Mouse (Mus musculus) lung, embryonic 16.5 days (tissue): Measurements from ENCODE around the gene Tada2b. TPM values are rescaled to one million over a fixed set of nuclear protein-coding genes. Genes with fewer than 3 reads are reported as not detected.

Experiments
- ATAC-seq: fragments of 200-750 bp; cut with Nextera tagmentation; 2 replicates; pipeline ENCODE4 v1.8.0; 2017; ENCODE audit warnings: low read depth, mild to moderate bottlenecking, moderate library complexity
- H3K27ac ChIP-seq: fragments of 300-500 bp; sonication (generic); 2 replicates; pipeline ENCODE4 v1.5.1; 2014; ENCODE audit warnings: mild to moderate bottlenecking, control low read depth, low read length
- H3K27me3 ChIP-seq: fragments of 300-500 bp; sonication (generic); 2 replicates; pipeline ENCODE4 v1.6.1; 2014; ENCODE audit warnings: low read depth, low read length, mixed read lengths; ENCODE audit not compliant: control insufficient read depth, insufficient read depth
- H3K36me3 ChIP-seq: fragments of 300-500 bp; sonication (generic); 2 replicates; pipeline ENCODE4 v1.6.1; 2014; ENCODE audit warnings: low read length; ENCODE audit not compliant: control insufficient read depth, insufficient read depth
- H3K4me1 ChIP-seq: fragments of 300-500 bp; sonication (generic); replicated peaks from 2 replicates; pipeline ENCODE4 v1.6.1; 2014; ENCODE audit warnings: low read length, mixed read lengths; ENCODE audit not compliant: control insufficient read depth, insufficient read depth
- H3K4me2 ChIP-seq: fragments of 300-500 bp; sonication (generic); 2 replicates; pipeline ENCODE4 v1.6.1; 2014; ENCODE audit warnings: low read depth, low read length, control low read depth
- H3K4me3 ChIP-seq: fragments of 300-500 bp; sonication (generic); 2 replicates; pipeline ENCODE4 v1.5.1; 2014; ENCODE audit warnings: mild to moderate bottlenecking, low read length, control low read depth
- H3K9ac ChIP-seq: fragments of 300-500 bp; sonication (generic); 2 replicates; pipeline ENCODE4 v1.6.1; 2014; ENCODE audit warnings: low read length, control low read depth
- H3K9me3 ChIP-seq: fragments of 300-500 bp; sonication (generic); 2 replicates; pipeline ENCODE4 v1.6.1; 2016; ENCODE audit warnings: low read length; ENCODE audit not compliant: control insufficient read depth
- WGBS: fragments of 180-500 bp; shearing (Covaris S2); extraction: QIAGEN DNeasy Blood & Tissue Kit; methylation state at CpG from one replicate; pipeline ENCODE4 v1.1.7; 2014; 5-methylcytosine and 5-hydroxymethylcytosine counted together
- polyA plus RNA-seq: library from polyadenylated mRNA; unstranded; fragments of >200 nt; fragmentation: Nextera tagmentation; extraction: Ambion mirVana; gene quantifications from 2 replicates; pipeline ENCODE4 v1.2.1, GENCODE M21; 2015

Tada2b gene
- 1.6 and 1.8 TPM in 2 replicates for polyA plus RNA-seq

DNA sequence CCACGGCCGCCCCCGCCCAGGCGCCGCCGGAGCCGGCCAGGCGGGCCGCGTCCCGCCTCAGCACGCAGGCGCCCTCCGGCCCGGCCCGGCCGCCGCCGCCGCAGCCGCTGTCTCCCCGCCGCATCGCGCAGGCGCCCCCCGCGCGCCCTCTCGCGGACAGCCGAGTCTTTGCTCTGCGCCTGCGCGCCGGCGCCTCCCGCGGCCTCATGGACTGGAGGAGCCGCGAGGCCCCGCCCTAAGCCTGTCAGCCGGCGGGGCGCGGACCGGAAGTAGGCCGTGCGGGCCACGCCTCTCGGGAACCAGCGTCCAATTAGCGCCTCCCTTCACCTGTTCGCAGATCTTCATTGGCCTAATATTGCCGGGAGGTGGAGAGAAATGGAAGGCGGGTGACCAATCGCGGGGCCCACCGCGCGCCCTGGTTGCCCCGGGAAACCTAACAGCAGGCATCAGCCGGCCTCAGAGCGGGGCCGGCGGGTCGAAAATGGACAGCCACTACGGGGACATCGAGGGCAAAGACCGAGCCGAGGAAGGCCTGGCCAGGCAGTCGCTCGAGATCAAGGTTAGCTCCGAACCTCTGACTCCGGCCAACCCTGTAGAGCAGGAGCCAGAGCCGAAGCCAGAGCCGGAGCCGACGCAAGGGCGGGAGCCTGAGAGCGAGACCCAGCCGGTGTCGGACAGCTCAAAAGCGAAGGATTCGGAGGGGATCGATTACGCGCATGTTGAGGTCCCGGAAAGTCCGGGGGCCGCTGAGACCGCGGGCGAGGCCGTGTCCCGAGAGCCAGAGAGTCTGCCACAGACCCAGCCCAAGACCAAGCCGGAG, at the start of gene Tada2b, which contains the start of gene Ccdc96:
Gene Tada2b (minus strand): TSS at position 115 of the 820 bp plus-strand sequence.
Gene Ccdc96 (plus strand): TSS at position 418 of the 820 bp plus-strand sequence.
- H3K9ac ChIP-seq = peak within 1 kb of the TSS; percentile 90
- H3K4me2 ChIP-seq = peak within 1 kb of the TSS; percentile 97
- ATAC-seq = peak; percentile 99
- H3K27ac ChIP-seq = peak within 1 kb of the TSS; percentile 54; the same call in 1 of the 2 replicates
- peaks cover 23% of the 10 kb centered on the region for H3K4me1 ChIP-seq
- no peaks in the 10 kb centered on the region for H3K36me3 ChIP-seq
- WGBS = under 1% methylated on average over 79 of the region's 97 CpGs
- peaks cover 15% of the 10 kb centered on the region for H3K27me3 ChIP-seq
- H3K9me3 ChIP-seq = no peaks in the 10 kb centered on the region
- H3K4me3 ChIP-seq = peak within 1 kb of the TSS; percentile 94

DNA sequence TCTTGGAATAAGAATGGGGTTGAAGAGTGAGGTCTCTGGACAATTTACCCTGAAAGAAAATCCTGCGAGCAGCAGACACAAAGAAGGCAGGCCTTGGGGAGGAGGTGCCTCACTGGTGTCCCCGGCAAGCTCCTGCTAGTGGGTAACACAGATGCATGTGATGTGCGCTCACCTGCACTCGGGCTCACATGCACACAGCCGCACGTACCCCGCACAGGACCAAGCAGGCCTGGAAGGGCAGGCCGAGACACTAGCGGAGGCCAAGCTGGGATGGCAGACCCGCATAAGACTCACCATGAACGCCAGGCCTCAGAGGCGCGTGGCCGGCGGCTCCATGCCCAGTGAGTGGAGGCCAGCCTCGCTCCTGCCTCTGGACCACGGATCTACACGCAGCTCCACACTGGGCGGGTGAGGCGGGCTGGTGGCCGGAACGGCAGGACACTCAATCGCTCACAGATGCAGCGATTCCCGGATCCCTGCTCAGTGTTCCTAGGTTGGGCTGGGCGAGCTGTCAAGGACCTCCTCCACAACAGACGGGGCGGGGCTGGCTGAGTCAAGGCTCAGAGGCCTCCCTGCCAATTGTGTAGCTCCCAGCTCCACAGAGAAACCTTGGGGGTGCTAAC, 46.2 kb upstream of the Tada2b start:
- H3K27me3 ChIP-seq = no peaks in the 10 kb centered on the region
- 0% methylated on average over 28 of the region's 28 CpGs for WGBS
- H3K36me3 ChIP-seq = no peaks in the 10 kb centered on the region
- ATAC-seq = peak; percentile 98
- peak overlapping the region; percentile 83 for H3K4me2 ChIP-seq
- peak overlapping the region; percentile 86 for H3K9ac ChIP-seq
- peak overlapping the region; percentile 62; the same call in 1 of the 2 replicates for H3K27ac ChIP-seq
- peaks cover 12% of the 10 kb centered on the region for H3K4me1 ChIP-seq
- H3K4me3 ChIP-seq = peak overlapping the region; percentile 68
- H3K9me3 ChIP-seq = no peaks in the 10 kb centered on the region

- peak overlapping the region; percentile 83 for H3K4me2 ChIP-seq
- H3K4me1 ChIP-seq = peaks cover 12% of the 10 kb centered on the region
- WGBS = 2% methylated on average over 5 of the region's 5 CpGs
- H3K27me3 ChIP-seq = no peaks in the 10 kb centered on the region
- peak overlapping the region; percentile 86 for H3K9ac ChIP-seq
- ATAC-seq = no peak
- no peaks in the 10 kb centered on the region for H3K9me3 ChIP-seq
- H3K4me3 ChIP-seq = peak overlapping the region; percentile 68
- no peaks in the 10 kb centered on the region for H3K36me3 ChIP-seq
- peak overlapping the region; percentile 62; the same call in 1 of the 2 replicates for H3K27ac ChIP-seq
Measured at GRCm38 (mm10) chr5:36529698-36530097, 45.6 kb upstream of the Tada2b start.

GRCm38 (mm10) chr5:36526921-36527320, 42.8 kb upstream of the Tada2b start:
- Histone ChIP-seq H3K4me3 (no peak overlapping the region), H3K4me2 (no peak overlapping the region), H3K36me3 (peaks cover under 1% of the 10 kb centered on the region; the same call in 1 of the 2 replicates), H3K9ac (no peak overlapping the region), H3K27ac (no peak overlapping the region), H3K4me1 (peaks cover 12% of the 10 kb centered on the region), H3K9me3 (no peaks in the 10 kb centered on the region), H3K27me3 (no peaks in the 10 kb centered on the region)
- 87% methylated on average over 2 of the region's 2 CpGs for WGBS
- no peak for ATAC-seq

DNA sequence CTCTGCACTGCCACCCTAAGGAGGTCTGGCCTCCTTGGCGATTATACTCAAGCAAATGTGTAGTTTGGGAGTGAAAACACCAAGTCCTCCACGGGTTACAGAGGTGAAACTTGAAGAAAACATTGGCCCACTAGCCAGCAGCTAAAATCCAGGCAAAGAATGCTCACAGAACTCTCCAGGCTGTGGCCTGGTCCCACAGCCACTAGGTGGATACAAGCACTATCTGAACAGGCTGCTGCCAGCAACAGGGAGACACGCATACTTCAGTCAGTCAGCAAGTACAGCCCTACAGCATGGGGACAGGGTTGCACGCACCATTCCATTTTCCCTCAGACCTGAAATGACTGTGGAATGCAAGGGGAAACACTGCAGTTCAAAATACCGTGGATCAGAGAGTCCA, 42.2 kb upstream of the Tada2b start:
- no peak for ATAC-seq
- 73% methylated on average over 5 of the region's 5 CpGs for WGBS

DNA sequence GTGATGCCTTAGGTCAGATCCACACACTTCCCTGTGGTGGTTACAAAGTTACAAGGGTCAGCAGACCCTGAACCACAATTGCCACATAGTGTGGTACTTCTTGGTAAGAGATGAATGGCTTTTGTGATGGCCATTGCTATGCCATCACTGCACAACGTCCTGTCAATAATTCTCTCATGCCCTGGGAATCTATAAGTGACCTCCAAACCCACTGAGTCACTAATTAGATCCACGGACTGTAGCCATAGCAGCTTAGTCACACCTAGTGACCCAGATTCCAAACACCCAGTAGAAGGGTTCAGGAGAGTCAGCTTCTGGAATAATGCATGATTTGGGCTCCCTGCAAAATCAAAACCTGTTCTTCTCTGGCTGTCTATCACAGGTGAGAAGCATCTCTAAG, 41.1 kb upstream of the Tada2b start:
- Histone ChIP-seq H3K9me3 (no peaks in the 10 kb centered on the region), H3K4me3 (no peak overlapping the region), H3K4me1 (peaks cover 9% of the 10 kb centered on the region), H3K9ac (no peak overlapping the region), H3K36me3 (peaks cover 9% of the 10 kb centered on the region), H3K27me3 (no peaks in the 10 kb centered on the region), H3K27ac (no peak overlapping the region), H3K4me2 (no peak overlapping the region)
- WGBS = 75% methylated on average over 2 of the region's 2 CpGs
- no peak for ATAC-seq

More for the DNA sequence above, 42.2 kb upstream of the Tada2b start:
- Histone ChIP-seq H3K4me2 (no peak overlapping the region), H3K27ac (no peak overlapping the region), H3K9me3 (no peaks in the 10 kb centered on the region), H3K27me3 (no peaks in the 10 kb centered on the region), H3K9ac (no peak overlapping the region), H3K4me3 (no peak overlapping the region), H3K4me1 (peaks cover 12% of the 10 kb centered on the region), H3K36me3 (peaks cover 6% of the 10 kb centered on the region)

DNA sequence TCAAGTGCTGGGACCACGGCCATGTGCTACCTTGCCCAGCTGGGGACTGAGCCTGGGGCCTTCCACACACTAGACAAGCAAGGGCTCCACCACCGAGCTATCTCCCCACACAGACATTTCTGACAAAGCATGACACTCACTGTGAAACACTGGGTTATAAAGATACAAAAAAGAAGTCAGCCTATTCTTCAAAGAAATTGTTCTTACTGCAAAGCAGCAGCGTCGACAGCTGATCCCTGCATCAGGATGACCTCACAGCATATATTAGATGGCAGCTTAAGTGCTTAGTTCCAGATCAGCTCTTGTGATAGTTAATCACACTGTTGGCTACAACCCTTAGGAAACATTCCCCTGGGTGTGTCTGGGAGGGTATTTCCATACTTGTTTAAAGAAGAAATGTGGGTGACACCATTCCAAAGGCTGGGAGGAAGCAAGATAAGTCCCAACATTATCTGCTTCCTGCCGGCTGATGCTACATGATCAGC, 39.2 kb upstream of the Tada2b start:
- no peak for ATAC-seq
- no peak overlapping the region for H3K4me2 ChIP-seq
- 69% methylated on average over 5 of the region's 5 CpGs for WGBS
- no peaks in the 10 kb centered on the region for H3K27me3 ChIP-seq
- peaks cover 12% of the 10 kb centered on the region for H3K36me3 ChIP-seq
- H3K9ac ChIP-seq = no peak overlapping the region
- H3K9me3 ChIP-seq = no peaks in the 10 kb centered on the region
- H3K4me3 ChIP-seq = no peak overlapping the region
- H3K4me1 ChIP-seq = no peaks in the 10 kb centered on the region; the same call in 1 of the 2 replicates
- H3K27ac ChIP-seq = no peak overlapping the region

DNA sequence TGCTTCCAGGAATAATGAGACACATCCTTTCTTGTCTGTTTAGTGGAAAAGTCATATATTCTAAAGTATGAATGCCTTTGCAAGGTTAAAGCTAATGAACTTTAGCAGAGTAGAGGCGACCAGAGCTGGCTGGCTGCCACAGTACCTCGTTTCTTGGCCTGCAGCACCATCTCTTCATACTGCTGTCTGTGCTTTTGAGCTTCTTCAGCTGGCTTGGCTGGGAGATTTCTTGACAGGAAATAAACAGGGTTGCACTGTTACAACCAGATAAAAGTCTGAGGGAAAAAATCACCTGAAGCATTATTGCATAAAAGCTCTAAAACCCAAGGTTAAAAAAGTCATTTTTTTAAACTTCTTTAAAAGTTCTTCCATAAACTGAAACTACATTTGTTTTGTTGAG, 38.7 kb upstream of the Tada2b start:
- Histone ChIP-seq H3K9ac (no peak overlapping the region), H3K27ac (no peak overlapping the region), H3K9me3 (no peaks in the 10 kb centered on the region), H3K36me3 (peaks cover 12% of the 10 kb centered on the region), H3K27me3 (no peaks in the 10 kb centered on the region), H3K4me3 (no peak overlapping the region), H3K4me1 (no peaks in the 10 kb centered on the region; the same call in 1 of the 2 replicates), H3K4me2 (no peak overlapping the region)
- peak; percentile 36; the same call in 1 of the 2 replicates for ATAC-seq
- 45% methylated on average over 2 of the region's 2 CpGs for WGBS

DNA sequence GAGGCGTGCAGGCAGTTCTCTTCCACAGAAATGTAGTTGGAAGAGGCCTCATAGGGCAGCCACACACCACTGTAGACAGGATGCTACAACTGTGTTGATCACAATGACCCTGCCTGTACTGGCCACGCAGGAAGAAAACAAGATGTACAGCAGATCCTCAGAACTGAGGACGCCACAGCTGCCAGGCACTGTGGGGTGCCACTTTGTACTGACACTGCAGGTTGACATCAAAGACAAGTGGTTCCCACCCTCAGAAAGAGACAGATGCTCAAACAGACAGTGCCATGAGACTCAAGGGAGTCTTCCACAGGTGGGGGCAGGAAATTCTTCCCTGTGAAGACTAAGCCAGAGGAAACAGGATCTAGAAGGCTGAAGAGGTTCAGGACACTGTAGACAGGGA, 35.7 kb upstream of the Tada2b start:
- no peak overlapping the region for H3K27ac ChIP-seq
- H3K9ac ChIP-seq = no peak overlapping the region
- ATAC-seq = no peak
- peaks cover 17% of the 10 kb centered on the region for H3K36me3 ChIP-seq
- H3K4me2 ChIP-seq = no peak overlapping the region
- no peaks in the 10 kb centered on the region; the same call in 1 of the 2 replicates for H3K4me1 ChIP-seq
- no peak overlapping the region for H3K4me3 ChIP-seq
- no peaks in the 10 kb centered on the region for H3K9me3 ChIP-seq
- WGBS = 79% methylated on average over 3 of the region's 3 CpGs
- no peaks in the 10 kb centered on the region for H3K27me3 ChIP-seq
